Mouse (Mus musculus) ES-Bruce4 (cell line): ENCODE data around the gene Rps8.

ENCODE experiments used
- CTCF ChIP-seq: IDR thresholded peaks from one replicate; pipeline ENCODE4 v1.8.1; 2011; ENCODE audit warnings: low read depth, low read length
- EP300 ChIP-seq: IDR thresholded peaks from 2 replicates; pipeline ENCODE4 v1.6.1; 2011; ENCODE audit warnings: low read depth, low read length; ENCODE audit not compliant: insufficient read depth
- POLR2A ChIP-seq: IDR thresholded peaks from one replicate; pipeline ENCODE4 v1.8.1; 2011; ENCODE audit warnings: low read length; ENCODE audit not compliant: insufficient read depth

GRCm38 (mm10) chr4:117122209-117122608 is 33.8 kb downstream of the Rps8 start:
- TF ChIP-seq CTCF (no peak), POLR2A (no peak), EP300 (no peak)
